Mouse (Mus musculus) lung, embryonic 16.5 days (tissue): ENCODE data around the gene Ube2g1. TPM values are rescaled to one million over a fixed set of nuclear protein-coding genes. Genes with fewer than 3 reads are reported as not detected.

Source experiments
- ATAC-seq: fragments of 200-750 bp; cut with Nextera tagmentation; 2 replicates; pipeline ENCODE4 v1.8.0; 2017; ENCODE audit warnings: low read depth, mild to moderate bottlenecking, moderate library complexity
- H3K27ac ChIP-seq: fragments of 300-500 bp; sonication (generic); 2 replicates; pipeline ENCODE4 v1.5.1; 2014; ENCODE audit warnings: mild to moderate bottlenecking, control low read depth, low read length
- H3K27me3 ChIP-seq: fragments of 300-500 bp; sonication (generic); 2 replicates; pipeline ENCODE4 v1.6.1; 2014; ENCODE audit warnings: low read depth, low read length, mixed read lengths; ENCODE audit not compliant: control insufficient read depth, insufficient read depth
- H3K36me3 ChIP-seq: fragments of 300-500 bp; sonication (generic); 2 replicates; pipeline ENCODE4 v1.6.1; 2014; ENCODE audit warnings: low read length; ENCODE audit not compliant: control insufficient read depth, insufficient read depth
- H3K4me1 ChIP-seq: fragments of 300-500 bp; sonication (generic); replicated peaks from 2 replicates; pipeline ENCODE4 v1.6.1; 2014; ENCODE audit warnings: low read length, mixed read lengths; ENCODE audit not compliant: control insufficient read depth, insufficient read depth
- H3K4me2 ChIP-seq: fragments of 300-500 bp; sonication (generic); 2 replicates; pipeline ENCODE4 v1.6.1; 2014; ENCODE audit warnings: low read depth, low read length, control low read depth
- H3K4me3 ChIP-seq: fragments of 300-500 bp; sonication (generic); 2 replicates; pipeline ENCODE4 v1.5.1; 2014; ENCODE audit warnings: mild to moderate bottlenecking, low read length, control low read depth
- H3K9ac ChIP-seq: fragments of 300-500 bp; sonication (generic); 2 replicates; pipeline ENCODE4 v1.6.1; 2014; ENCODE audit warnings: low read length, control low read depth
- H3K9me3 ChIP-seq: fragments of 300-500 bp; sonication (generic); 2 replicates; pipeline ENCODE4 v1.6.1; 2016; ENCODE audit warnings: low read length; ENCODE audit not compliant: control insufficient read depth
- WGBS: fragments of 180-500 bp; shearing (Covaris S2); extraction: QIAGEN DNeasy Blood & Tissue Kit; methylation state at CpG from one replicate; pipeline ENCODE4 v1.1.7; 2014; 5-methylcytosine and 5-hydroxymethylcytosine counted together
- polyA plus RNA-seq: library from polyadenylated mRNA; unstranded; fragments of >200 nt; fragmentation: Nextera tagmentation; extraction: Ambion mirVana; gene quantifications from 2 replicates; pipeline ENCODE4 v1.2.1, GENCODE M21; 2015

The Ube2g1 gene
- polyA plus RNA-seq, 1 experiment from 2014 or later: 67.2 TPM

DNA sequence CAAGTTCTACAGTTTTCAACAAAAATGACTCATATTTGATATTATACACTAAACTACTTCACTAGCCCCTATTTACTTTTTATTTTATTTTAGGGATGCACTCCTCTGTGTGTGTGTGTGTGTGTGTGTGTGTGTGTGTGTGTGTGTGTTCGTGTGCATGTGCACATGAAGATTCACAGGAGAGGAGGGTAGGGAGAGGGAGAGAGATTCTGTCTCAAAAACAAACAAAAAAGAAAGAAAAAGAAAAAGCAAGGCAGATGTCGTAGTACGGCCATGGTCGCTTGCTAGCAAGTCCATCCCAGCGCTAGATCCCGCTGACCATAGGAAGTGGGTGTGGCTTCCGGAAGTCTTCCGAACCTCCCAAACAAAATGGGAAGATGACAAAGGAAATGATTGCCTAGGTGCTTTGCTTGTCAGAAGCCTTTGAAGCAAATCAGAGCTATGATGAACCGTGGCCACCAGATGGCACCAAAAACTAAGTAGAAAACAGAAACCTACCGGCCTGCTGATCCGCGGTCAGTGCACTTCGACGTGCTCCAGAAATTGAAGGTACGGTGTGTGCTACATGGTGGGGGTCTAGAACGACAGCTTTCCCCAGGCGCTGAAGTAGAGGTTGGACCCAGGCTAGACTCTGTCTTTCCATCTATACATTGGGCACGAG is 36.6 kb upstream of the Ube2g1 start:
- 0 out of 2 replicates have a peak overlapping the region, but pooled peaks have one; percentile 27 for H3K9ac ChIP-seq
- peak; percentile 61; the same call in 1 of the 2 replicates for ATAC-seq
- peaks cover 3% of the 10 kb centered on the region; the same call in 1 of the 2 replicates for H3K4me1 ChIP-seq
- H3K27me3 ChIP-seq: no peaks in the 10 kb centered on the region
- H3K4me3 ChIP-seq: peak overlapping the region; percentile 36
- peak overlapping the region; percentile 55 for H3K4me2 ChIP-seq
- 4% methylated on average over 17 of the region's 18 CpGs for WGBS
- no peaks in the 10 kb centered on the region for H3K36me3 ChIP-seq
- no peak overlapping the region for H3K27ac ChIP-seq
- no peaks in the 10 kb centered on the region for H3K9me3 ChIP-seq

GRCm38 (mm10) chr11:72573819-72574218 is 33.3 kb upstream of the Ube2g1 start:
- H3K27me3 ChIP-seq: no peaks in the 10 kb centered on the region
- no peaks in the 10 kb centered on the region for H3K9me3 ChIP-seq
- no peak for ATAC-seq
- no peaks in the 10 kb centered on the region for H3K36me3 ChIP-seq
- no peak overlapping the region for H3K27ac ChIP-seq
- H3K4me2 ChIP-seq: no peak overlapping the region
- H3K9ac ChIP-seq: no peak overlapping the region
- no peak overlapping the region for H3K4me3 ChIP-seq
- 76% methylated on average over 1 of the region's 1 CpGs for WGBS
- H3K4me1 ChIP-seq: peaks cover 9% of the 10 kb centered on the region

DNA sequence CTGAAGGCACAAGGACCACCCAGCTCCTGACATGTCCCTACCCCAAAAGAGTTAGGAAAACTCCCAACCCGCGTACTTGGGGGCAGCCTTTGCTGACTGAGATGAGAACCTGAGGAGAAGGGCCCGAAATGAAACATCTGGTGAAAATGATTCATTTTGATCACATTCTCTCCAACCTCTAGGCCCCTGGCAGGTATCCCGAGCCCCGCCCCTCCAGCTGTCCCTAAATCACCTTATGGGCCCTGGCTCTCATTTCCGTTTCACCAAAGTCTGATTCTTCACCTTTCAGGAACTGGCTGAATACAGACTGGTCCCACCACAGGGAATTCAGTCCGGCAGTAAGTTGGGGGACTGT is 31.0 kb upstream of the Ube2g1 start:
- peak overlapping the region; percentile 50 for H3K4me3 ChIP-seq
- no peak overlapping the region for H3K27ac ChIP-seq
- no peak for ATAC-seq
- H3K36me3 ChIP-seq: no peaks in the 10 kb centered on the region
- peak overlapping the region; percentile 57 for H3K9ac ChIP-seq
- H3K4me1 ChIP-seq: peaks cover 7% of the 10 kb centered on the region
- peak overlapping the region; percentile 74 for H3K4me2 ChIP-seq
- H3K27me3 ChIP-seq: no peaks in the 10 kb centered on the region
- 20% methylated on average over 7 of the region's 7 CpGs for WGBS
- no peaks in the 10 kb centered on the region for H3K9me3 ChIP-seq

DNA sequence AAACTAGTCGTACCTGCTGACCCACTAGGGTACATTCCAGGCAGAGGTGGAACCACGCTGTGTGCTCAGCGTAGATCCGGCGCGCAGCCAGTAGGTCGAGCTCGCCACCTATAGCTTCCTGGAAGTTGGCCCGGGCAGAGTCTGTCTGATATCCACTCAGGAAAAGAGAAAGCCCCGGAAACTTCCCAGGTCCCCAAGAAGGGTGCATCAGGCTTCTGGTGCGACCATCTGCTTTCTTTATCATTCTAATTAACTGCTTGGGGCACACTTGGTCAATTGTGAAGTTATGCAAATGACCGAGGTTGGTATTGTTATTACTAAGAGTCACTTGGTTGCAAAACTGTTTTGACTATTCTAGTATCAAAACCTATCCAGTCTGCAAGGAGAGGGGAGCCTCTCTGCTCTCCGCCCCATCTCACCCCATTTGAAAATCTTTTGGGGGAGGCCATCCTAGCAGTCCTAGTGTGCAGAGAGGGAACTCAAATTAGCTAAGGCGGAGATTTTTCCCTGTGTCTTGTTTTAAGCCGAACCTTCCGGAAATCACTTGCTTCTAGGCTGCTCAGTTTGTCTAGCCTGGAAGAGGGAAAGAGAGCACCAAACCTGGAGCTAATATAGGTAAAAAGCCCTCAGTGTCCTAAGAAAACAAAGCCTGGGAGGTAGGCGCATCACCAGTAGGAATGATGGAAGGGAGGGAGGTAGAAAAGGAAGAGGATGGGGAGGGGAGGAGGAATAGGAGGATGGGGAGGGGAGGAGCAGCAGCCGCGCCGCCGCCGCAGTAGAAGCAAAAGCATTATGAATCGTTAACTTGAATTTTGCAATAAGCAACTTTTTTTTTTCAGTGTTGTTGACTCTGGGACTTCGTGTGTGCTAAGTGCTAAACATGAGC is 30.4 kb upstream of the Ube2g1 start:
- peaks cover 7% of the 10 kb centered on the region for H3K4me1 ChIP-seq
- no peaks in the 10 kb centered on the region for H3K9me3 ChIP-seq
- 3% methylated on average over 24 of the region's 24 CpGs for WGBS
- H3K27ac ChIP-seq: no peak overlapping the region
- no peaks in the 10 kb centered on the region for H3K36me3 ChIP-seq
- H3K4me2 ChIP-seq: peak overlapping the region; percentile 74
- H3K27me3 ChIP-seq: no peaks in the 10 kb centered on the region
- H3K4me3 ChIP-seq: peak overlapping the region; percentile 50
- peak overlapping the region; percentile 57 for H3K9ac ChIP-seq
- ATAC-seq: peak; percentile 49; the same call in 1 of the 2 replicates

- H3K27ac ChIP-seq: no peak overlapping the region
- no peak for ATAC-seq
- no peaks in the 10 kb centered on the region for H3K27me3 ChIP-seq
- H3K9ac ChIP-seq: no peak overlapping the region
- WGBS: 62% methylated on average over 4 of the region's 4 CpGs
- peaks cover 7% of the 10 kb centered on the region for H3K4me1 ChIP-seq
- no peak overlapping the region for H3K4me2 ChIP-seq
- no peaks in the 10 kb centered on the region for H3K9me3 ChIP-seq
- H3K36me3 ChIP-seq: no peaks in the 10 kb centered on the region
- no peak overlapping the region for H3K4me3 ChIP-seq
These were observed 28.6 kb upstream of the Ube2g1 start for GRCm38 (mm10) chr11:72578471-72578870.

DNA sequence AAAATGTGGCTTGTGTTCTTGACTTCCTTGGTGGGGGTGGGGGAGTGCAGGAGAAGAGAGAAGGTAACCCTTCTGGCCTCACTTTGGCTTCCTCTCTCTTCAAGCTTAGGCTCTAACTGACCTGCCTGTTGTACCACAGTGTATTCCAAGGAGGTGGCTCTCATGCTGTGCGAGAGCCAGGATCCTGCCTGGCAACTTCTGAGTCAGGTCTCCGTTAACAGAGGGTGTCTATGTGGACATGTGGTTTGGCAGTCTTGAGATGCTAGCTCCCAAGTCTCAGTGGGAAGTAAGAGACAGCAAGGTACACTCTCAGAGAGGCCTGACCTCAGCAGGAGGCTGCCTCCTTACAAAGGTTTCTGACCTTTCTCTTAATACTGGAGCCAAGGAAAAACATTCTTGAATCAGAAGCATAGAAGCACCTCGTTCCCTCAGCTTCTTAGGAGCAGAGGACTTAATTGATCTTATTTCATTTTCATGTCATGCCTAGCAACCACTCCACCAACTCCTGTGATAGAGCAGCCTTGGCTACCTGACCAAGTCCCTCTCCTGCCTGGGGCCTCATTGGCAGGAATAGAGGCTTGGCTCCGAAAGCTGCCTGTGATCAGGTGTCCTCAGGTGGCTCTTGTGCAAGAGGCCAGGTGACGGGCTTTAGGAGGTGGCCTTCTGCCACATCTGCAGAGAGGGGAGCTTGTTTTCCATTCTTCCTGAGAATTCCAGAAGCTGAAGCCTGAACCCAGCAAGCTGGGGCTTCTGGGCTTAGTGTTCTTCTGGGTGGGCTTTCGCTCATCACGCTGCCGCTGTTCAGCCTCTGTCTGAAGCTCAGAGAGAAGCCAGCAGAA is 25.3 kb upstream of the Ube2g1 start:
- Histone ChIP-seq H3K9me3 (no peaks in the 10 kb centered on the region), H3K9ac (no peak overlapping the region), H3K4me3 (no peak overlapping the region), H3K27ac (no peak overlapping the region), H3K36me3 (no peaks in the 10 kb centered on the region), H3K27me3 (no peaks in the 10 kb centered on the region), H3K4me2 (no peak overlapping the region), H3K4me1 (no peaks in the 10 kb centered on the region)
- no peak for ATAC-seq
- WGBS: 71% methylated on average over 8 of the region's 8 CpGs

- Histone ChIP-seq H3K27me3 (no peaks in the 10 kb centered on the region), H3K27ac (no peak overlapping the region), H3K4me1 (no peaks in the 10 kb centered on the region), H3K4me2 (no peak overlapping the region), H3K36me3 (no peaks in the 10 kb centered on the region), H3K9ac (no peak overlapping the region), H3K9me3 (no peaks in the 10 kb centered on the region), H3K4me3 (no peak overlapping the region)
- WGBS: 72% methylated on average over 3 of the region's 3 CpGs
- no peak for ATAC-seq
These were observed 24.7 kb upstream of the Ube2g1 start for GRCm38 (mm10) chr11:72582448-72582705.

GRCm38 (mm10) chr11:72583092-72583491 is 24.0 kb upstream of the Ube2g1 start:
- ATAC-seq: no peak
- H3K27me3 ChIP-seq: no peaks in the 10 kb centered on the region
- H3K36me3 ChIP-seq: no peaks in the 10 kb centered on the region
- no peaks in the 10 kb centered on the region for H3K9me3 ChIP-seq
- no peak overlapping the region for H3K9ac ChIP-seq
- H3K4me2 ChIP-seq: no peak overlapping the region
- no peak overlapping the region for H3K27ac ChIP-seq
- H3K4me1 ChIP-seq: no peaks in the 10 kb centered on the region
- 79% methylated on average over 2 of the region's 2 CpGs for WGBS
- no peak overlapping the region for H3K4me3 ChIP-seq

- WGBS: 86% methylated on average over 3 of the region's 3 CpGs
- H3K9me3 ChIP-seq: no peaks in the 10 kb centered on the region
- H3K4me1 ChIP-seq: no peaks in the 10 kb centered on the region
- H3K36me3 ChIP-seq: no peaks in the 10 kb centered on the region
- no peak overlapping the region for H3K9ac ChIP-seq
- H3K27me3 ChIP-seq: no peaks in the 10 kb centered on the region
- H3K4me2 ChIP-seq: no peak overlapping the region
- no peak overlapping the region for H3K4me3 ChIP-seq
- H3K27ac ChIP-seq: no peak overlapping the region
- no peak for ATAC-seq
These were observed 20.5 kb upstream of the Ube2g1 start for GRCm38 (mm10) chr11:72586570-72586969.
